Mouse (Mus musculus): ENCODE results near the gene Krtcap2.

DNA sequence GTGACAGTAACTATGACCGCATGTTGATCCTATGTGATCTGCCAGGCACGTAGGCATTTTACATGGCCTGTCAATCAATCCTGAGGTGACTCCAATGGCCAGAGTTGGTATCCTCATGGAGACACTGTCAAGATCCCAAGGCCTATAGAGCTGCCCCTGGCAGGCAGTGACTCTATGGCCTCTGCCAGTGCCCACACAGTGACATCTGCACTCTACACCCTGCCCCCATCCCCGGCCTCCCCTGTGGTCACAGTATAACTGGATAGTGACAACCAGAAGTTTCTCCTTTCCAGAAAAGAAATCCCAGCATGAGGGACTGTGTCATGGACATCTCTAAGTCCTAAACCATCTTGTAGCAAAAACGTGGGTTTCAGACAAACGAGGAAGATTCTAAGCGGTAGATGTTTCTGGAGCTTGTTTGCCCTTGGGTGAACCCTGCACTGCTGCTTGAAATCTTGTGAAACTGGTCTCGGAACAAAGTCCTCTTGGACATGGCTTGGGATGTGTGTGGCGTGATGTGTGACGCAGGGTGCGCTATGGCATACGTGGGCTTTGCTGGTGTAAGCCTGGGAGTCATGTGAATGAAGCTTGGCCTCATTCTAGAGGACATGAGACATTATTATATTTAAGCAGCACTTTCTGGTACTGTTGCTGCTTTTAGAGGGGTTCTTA lies 47.6 kb downstream of the Krtcap2 start:
- TF ChIP-seq CTCF (IDR thresholded peaks at IDR 0.05; ENCODE audit: borderline replicate concordance, insufficient read depth, low read depth, low read length) (no peak), POLR2A (IDR thresholded peaks at IDR 0.05; ENCODE audit: borderline replicate concordance, insufficient read depth, low read length) (no peak)
